Mouse (Mus musculus) ovary, postnatal 36 days (tissue): ENCODE measurements around the gene Vwa8.

Source experiments
- DNase-seq: peaks from one replicate; pipeline ENCODE4 v3.0.0; 2022; ENCODE audit warnings: low spot score, mixed read lengths

The Vwa8 gene

DNA sequence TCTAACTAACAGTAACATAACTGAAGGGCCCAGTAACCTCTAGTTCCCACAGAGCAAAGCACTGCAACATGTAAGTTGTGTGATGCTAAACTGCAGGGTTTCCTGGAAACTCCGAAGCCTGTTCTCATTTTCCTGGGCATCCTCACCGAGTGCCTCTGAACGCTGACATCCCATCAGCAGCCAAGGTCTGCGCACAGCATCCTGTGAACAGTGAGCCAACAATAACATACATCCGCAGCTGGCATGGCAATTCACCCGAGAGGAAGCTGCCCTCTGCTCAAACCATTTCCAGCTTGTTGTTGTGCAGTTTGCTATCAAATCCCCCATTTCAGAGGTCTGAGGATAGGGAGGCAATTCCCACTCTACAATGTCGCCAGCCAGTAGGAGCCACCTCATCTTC, 334.4 kb downstream of the Vwa8 start:
- DNase-seq = no peak

DNA sequence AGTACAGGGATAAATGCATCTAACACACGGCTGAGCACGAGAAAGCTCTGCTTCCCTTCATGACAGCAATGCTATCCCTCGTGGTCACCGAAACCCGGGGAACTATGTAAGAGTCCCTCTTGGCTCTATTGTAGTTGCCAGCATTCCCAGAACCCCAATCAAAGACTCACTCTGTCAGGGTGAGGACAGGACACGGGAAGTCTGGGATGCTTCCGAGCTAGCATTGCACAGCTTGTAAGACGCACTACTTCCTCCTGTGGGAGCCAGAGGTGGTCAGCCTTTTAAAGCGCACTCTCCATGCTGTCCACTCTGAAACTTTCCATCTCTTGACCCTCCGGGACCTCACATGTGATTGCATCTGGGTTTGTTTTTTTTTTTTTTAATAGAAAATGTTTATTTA, 335.2 kb downstream of the Vwa8 start:
- DNase-seq = no peak

DNA sequence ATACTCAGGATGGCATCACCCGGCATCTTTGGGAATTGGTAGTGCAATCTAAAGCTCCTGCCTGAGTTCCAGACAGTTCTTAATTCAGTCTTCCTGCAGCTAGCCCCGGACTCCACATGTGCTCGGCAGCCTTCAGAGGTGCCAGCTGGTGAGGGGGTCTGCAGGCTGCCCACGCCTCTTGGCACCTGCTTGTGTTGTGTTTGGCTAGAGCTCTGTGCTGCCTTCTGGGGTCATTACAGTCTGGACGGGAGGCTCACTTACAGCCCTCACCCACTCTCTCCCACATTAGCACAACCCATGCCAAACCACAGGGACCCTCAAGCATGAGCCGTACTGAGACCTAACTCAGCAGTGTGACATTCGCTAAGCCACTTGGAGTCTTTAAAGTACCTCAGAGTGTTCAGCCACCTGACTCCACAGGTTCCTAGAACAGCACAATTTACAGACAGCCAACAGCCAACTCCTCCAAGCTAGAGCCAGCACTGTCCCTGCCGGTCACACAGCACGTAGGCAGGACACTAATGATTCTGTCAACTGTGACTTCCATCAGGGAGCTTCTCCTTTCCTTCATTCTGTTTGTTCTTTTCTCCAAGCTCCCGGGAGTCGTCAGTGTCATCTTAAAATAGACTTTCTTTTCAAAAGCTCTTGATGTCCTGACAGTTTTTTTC, 336.3 kb downstream of the Vwa8 start:
- no peak for DNase-seq

DNA sequence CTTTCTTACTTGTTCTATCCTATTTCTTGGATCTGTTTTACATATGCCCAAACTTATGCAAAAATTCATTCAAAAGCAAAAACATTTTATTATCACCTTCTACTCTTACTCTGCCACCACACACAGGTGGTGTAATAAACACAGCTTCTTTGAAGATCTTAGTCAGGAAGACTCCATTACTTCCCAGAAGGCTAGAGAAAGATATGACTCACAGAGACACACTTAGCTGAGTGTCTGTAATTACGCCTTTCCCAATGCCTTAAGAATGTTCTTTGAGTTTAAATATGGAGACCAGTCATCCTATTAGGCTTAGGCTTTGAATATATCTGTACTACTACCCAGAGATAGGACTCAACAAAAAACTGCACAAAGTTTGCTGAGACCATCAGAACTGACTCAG, 338.1 kb downstream of the Vwa8 start:
- DNase-seq = no peak

DNA sequence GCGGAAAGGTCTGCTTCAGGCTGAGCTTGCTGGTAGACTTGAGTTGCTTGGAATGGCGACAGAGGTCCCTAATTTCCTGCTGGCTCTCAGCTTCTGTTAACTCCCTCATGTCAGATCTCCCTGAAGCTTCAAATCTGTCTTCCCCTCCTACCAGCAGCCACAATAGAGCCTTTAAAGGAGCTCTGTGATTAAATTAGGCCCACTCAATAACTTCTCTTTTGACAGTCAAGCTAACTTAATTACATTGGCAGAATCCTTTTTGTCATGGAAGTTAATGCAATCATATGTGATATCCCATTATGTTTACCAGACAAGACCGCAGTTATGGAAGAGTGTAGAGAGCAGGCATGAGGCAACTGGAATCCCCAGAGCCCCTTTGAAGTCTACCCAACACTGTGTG, 347.9 kb downstream of the Vwa8 start:
- no peak for DNase-seq

DNA sequence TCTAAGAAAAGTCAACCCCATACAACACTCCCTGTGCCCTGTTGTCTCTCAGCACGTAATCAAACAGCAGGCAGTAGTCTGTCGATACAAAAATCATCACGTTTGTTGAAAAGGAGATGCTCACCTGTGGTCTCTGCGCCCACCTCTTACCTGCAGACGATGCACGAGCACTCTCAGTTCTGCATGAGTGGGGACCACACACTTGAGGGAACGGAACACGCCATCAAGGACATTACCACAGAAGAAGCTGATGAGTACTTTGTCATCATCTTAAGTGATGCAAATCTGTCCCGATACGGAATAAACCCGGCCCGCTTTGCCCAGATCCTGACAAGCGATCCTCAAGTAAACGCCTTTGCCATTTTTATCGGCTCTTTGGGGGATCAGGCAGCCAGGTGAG, 349.2 kb downstream of the Vwa8 start:
- DNase-seq = no peak

DNA sequence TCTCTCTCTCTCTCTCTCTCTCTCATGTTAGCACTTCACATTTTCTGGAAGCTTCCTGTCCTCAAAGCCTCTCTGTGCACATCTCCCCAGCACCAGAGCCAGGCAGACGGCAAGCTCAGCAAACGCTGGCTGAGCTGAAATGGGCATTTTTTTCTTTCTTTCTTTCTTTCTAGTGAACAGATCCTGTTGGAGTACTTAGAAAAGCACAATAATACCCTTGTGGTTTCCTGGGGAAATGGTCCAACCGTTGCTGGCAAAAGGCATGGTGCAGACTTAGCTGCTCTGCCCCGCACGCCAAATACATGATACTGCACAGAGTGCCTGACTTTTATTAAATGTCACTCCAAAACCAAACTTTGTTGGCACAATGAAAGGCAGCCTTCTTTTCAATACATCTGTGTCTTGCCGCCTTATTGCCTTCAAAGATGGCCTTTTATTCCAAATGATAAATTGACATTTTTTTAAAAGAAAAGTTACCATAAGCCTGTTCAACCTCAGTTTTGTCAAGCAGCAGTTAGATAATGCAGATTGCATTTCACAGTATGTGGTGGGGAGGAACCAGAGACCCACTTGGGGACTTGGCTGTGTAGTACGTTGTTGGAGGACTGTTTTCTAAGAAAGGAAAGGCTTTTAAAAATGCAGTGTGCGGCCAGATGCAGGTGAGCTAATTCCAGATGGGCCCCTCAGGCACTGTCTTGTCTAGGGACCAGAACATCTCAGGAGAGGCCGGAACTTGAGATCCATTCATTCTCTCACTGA, 351.5 kb downstream of the Vwa8 start:
- DNase-seq = no peak

DNA sequence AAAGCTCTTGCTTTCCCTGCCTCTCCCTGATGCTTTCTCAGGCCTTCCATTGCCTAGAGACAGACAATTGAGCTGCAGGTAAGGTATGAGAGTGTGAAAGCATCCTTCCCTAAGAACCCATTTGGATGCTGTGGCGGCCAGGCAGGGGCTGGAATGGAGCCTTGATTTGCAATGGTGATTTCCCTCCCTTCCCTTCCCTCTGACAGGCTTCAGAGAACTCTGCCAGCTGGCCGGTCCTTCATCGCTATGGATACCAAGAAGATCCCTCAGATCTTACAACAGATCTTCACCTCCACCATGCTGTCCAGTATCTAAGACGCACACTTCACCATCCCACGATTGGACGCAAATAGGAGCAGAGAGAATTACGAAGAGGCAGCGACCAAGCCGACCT, 352.0 kb downstream of the Vwa8 start:
- DNase-seq = no peak

DNA sequence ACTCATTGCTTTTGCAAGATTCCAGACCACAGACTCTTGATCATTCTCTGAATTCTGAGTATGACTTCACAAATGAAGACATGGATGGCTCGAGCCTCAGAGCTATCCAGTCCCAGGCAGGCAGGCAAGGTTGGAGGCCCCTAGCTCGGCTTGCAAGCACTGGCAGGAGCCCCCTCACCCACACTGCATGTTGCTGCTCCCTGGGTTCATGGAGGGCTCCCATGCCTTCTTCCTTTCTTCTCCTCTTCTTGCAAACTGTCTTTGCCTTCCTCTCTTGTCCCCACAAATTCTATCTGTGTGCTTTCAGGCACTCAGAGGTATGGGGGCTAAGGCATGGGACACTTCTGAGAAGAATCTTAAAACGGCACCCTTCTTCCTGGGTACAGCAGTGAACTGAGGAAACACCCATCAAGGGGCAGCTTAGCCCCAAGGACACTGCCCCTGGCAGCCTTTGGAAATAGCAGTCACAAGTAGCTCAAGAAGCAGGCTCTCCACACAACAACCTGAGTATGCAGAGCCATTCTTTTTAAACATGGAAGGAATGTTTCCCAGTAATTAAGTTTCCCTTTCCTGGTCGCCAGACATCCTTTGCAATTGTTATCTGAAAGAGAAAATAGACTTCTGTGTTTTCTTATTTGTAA, 354.0 kb downstream of the Vwa8 start:
- no peak for DNase-seq

DNA sequence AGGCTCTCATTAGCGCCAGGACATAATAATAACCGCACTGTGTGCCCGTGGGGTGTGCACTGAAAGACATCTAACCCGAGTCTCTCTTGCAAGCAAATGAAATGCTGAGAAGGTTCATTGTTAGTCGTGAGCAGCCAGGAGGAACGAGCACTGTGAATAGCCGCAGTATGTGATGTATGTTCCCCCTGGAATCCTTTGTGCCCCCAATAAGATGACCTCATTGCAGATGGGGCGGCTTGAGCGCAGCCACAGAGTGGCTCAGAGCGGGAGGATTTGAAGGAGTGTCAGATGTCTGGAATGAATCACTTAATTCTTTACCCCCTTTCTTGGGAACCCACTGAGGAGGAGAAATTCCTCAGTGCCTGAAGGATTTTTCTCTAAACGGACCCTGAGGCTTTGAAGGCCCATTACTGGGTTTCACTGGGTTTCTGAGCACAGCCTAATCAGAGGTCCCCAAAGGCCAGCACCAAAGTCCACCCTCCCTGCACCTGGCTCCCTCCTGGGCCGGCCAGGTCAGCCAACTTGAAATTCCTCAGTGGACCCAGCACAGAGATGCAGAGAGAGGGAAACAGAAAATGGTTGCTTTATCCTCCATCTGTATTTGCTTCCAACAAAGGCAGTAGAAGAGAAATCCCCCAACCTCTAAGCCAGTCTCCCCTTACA, 354.8 kb downstream of the Vwa8 start:
- DNase-seq = no peak

DNA sequence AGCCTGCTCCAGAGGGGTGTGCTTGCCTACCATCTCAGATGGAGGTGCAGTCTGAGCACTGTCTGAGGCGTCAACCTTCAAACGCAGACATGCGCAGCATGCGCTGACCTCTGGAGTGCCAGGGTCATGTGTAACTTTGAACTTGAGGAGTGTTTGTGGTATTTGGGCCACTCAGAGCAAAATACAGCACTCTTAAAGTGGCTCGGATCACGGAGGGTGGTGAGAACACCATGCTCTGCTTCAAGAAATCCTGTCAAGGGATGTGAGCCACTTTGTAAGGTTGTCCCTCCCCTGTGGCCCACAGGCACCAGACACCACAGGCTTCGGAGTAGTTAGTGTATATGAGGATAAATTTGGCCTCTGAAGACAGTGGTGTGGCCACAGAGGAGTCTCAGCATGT, 356.0 kb downstream of the Vwa8 start:
- DNase-seq = no peak

DNA sequence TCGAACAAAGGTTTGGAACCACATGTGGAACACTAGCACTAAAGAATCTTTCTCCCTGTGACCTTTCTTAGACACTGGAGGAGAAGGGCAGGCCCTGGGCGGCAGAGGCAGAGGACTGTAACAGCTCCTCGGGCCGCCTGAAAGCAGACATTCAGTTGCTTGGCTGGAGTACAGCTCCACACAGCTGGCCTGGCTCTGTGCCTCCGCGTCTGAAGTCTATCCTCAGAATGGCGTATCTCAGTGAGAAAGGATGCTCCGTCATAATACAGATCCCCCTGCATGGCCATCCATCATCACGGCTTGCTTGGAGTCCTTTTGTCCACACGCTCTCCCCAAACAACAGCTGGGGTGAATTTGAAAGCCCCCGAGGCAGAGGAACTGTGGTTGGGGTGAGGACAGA, 357.4 kb downstream of the Vwa8 start:
- DNase-seq = peak; percentile 54

DNA sequence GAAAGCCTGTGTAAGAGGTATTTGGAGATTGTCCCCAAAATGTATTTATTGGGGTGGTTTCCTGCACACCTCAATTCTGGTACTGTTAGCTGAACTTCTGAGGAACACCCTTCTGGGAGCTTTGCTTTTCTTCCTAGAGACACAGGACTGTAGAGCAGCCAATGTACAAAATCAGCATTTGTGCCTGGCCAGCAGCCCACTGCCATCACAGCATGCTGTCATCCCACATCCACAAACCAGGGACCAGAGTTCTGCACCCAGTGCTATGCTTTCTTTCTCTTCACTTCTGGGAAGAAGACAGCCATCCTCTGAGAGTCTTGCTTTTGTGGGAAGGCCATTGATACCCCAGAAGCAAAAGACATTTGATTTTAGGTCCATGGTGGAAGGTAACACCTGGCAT, 359.6 kb downstream of the Vwa8 start:
- DNase-seq = no peak

DNA sequence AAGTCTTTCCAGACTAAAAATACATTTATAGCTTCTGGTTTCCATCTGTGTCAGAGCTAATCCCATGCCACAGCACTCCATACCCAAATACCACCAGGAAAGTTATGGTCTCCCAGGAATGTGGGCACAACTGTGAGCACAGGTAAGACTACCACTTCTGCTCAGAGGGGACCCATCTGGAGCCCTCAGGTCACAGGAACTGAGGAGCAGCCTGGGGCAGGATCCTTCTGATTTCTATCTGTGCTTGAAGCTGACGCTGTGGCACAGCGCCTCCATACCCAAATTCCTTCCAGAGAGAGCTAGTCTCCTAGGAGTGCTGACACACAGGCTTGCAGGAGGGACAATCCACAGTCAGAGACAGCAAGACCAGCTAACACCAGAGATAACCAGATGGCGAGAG, 361.0 kb downstream of the Vwa8 start:
- DNase-seq = no peak

DNA sequence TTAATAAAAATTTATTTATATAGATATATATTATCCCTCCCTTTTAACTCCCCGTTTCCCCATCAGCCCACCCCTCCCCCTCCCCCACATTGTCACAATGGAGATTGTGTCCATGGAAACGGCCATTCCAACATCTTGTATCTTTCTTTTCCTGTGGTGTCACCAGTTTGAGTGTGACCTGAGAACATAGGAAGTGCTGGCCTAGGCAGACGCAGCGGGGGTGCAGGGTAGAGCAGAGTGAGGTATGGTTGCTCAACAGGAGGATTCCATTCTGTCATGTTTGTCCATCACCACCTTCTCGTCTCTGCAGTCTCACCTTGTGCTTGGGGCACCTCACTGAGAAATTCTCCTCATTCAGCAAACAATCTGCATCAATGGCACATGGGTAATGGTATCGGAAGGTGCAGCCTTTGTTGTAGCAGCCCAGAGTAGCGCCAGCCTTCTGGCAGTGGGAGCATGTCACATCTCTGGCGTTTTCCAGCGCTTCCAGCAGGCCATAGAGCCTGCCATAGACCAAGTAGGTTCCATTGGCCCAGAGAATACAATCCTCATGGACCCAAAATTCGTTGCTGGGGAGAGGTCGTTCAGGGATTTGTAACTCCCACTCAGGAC, 363.6 kb downstream of the Vwa8 start:
- no peak for DNase-seq

DNA sequence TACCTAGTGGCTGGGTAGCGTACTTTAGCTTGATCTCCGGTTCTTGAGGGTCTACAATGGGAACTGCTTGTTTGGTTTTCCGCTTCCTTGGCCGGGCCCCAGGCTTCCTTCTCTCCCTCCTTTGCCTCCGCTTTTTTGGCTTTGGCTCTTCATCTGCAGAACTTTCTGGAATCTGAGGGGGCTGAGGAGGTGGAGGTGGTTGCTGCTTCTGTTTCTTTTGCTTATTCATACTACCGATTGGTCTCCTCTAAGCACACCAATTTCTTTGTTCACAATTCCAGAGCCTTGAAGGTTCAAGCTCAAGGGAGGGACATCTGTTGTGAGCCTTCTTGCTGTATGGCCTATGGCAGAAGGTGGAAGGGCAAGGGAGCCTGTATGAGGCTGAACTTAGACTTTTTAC, 365.3 kb downstream of the Vwa8 start:
- DNase-seq = no peak

DNA sequence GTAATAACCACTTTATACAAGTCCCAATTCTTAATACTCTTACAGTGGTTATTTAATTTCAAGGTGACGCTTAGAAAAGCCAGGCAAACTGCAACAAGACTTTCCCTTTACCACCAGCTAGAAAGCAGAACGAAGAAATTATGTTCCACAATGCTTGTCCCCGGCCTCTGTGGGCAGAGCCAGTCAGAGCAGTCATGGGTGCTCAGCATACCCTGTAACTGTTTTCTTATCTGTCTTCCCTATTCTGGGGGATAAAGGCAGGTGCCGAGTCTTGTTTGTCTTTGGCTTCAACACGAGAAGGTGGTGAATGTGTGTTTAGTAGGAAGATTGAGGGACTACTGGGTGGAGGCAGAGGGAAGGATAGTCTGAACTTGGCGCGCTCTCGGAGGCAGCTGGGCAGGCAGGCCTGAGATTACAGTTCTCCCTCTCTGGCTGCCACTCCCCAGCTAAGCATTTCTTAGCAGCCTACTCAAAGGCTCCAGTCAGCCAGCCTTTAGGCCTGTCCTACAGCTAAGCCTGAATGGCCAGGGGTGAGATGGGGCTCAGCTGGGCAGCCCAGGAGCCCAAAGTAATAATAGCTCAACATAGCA, 365.9 kb downstream of the Vwa8 start:
- DNase-seq = no peak

DNA sequence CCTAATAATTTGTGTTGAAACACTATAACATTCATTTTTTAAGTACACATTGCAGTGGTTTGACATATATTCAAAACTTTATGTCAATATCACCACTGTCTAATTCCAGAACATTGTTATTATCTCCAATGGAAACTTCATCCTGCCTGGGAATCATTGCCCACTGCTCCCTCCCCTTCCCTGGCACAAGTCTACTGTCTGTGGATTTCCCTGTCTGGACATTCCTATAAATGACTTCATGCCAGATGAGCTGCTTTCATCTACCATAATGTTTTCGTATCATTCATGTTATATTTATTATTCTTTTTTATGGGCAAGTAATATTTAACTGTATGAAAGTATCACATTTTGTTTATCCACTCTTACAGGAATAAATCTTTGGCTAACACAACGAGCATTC, 367.5 kb downstream of the Vwa8 start:
- no peak for DNase-seq

DNA sequence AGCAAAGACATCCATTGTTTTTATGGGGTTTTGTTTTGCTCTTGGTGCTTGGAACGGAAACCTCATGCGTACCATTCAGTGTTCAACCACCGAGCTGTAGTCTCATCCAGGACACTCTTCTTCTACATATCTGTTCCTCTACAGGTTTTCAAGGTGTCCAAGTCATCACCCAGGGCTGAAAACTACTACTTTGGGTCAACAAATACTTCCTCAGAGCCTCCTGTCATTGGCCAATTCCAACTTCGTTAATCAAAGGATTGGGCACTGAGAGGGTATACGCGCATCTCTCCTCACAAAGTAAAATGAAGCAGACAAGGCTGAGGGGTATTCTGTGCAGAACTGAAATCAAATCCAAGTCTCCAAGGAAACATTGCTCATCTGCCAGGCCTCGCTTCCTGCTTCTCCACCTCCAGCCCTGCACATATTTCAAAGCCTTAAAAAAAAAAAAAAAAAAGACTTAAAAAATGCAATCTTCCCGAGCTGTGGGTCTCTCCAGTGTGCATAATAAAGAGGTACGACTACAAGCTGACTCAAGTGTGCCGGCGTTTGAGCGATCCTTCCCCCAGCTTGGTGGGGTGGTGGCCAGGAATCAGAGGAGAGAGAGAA, 374.7 kb downstream of the Vwa8 start:
- DNase-seq = no peak

DNA sequence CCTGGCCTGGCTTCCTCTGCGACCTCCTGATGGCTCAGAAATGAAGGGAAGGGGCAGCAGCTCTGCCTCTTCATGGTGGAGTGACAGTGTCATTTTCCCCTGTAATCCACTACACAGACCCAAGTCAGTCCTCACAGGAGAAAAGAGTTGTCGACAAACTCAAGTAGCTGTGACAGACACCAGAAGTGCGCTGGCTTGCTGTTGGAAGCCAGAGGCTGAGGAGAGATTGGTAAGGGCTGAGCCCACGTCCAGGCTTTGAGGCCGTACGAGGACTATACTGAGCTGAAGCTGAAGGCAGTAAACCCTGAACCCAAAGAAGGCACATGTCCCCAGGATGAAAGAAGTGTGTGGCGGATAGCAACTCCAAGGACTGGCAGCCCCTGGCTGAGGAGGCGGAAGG, 376.6 kb downstream of the Vwa8 start:
- no peak for DNase-seq

DNA sequence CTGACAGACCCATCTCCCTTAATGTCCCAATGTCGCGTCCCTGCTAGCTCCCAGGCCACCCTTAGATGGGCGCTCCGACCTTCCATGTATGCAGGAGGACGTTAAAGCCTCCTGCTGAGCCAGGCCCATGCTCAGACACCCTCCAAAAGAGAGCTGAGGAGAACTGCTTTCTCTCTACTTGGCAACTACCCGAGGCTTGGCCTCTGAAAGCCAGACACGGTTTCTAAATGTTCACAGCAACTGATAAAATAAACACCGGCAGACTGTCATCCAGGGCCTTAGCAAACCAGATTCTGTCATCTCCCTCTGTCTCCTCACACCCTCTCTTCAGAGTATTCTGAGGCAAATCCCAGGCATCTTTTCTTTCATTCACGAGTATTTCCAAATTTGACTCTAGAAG, 377.2 kb downstream of the Vwa8 start:
- no peak for DNase-seq

DNA sequence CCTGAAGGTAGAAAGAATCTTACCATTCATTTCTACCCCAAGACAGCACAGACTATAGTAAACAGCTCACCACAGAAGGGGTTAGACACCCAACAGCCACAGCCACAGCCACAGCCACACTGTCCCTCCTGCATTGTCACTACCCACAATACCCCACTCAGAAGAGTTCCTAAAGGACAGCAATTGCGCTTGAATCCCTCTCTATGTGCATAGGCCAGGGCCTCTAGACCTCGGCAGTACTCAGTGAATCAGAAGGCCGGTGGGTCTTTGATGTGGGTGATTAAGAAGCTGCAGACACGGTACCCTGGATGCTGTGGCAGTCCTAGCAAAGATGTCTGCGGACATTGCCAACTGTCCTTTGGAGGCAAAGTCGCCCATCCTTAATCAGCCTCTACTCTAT, 377.9 kb downstream of the Vwa8 start:
- no peak for DNase-seq
